Mouse (Mus musculus): ENCODE data around the gene Washc3. TPM values are rescaled to one million over a fixed set of nuclear protein-coding genes. Genes with fewer than 3 reads are reported as not detected.

Washc3 gene
- total and polyA plus RNA-seq, 2 experiments from 2014 or later: 14.7 to 45.0 TPM

DNA sequence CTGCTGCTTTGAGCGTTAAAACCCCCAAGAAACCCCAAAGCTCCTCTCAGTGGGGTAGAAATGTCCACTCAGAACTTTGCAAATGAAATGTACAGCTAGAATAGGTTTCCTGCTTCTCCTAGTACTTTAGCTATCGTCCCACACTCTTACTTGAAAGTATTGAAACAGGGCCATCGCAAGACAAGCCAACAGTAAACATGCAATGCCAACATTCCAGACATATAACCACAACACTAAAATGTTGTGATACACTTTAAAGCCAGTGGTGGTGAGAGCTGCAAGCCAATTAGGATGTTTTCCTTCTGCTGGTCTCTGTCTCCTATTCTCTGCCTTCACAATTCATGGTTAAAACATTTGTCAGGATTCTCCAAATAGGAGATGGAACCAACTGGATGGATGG lies 80.8 kb downstream of the Washc3 start:
- 85% methylated on average over 3 of the region's 3 CpGs for WGBS
- Histone ChIP-seq H3K27ac (no peak overlapping the region), H3K27me3 (ENCODE audit: insufficient read depth, low read length) (no peaks in the 10 kb centered on the region), H3K36me3 (ENCODE audit: insufficient read depth, low read length) (no peaks in the 10 kb centered on the region), H3K4me1 (ENCODE audit: insufficient read depth, low read length) (no peaks in the 10 kb centered on the region), H3K9me3 (ENCODE audit: low read length) (no peaks in the 10 kb centered on the region), H3K4me2 (ENCODE audit: low read depth, low read length) (no peak overlapping the region), H3K4me3 (ENCODE audit: low read length) (no peak overlapping the region), H3K9ac (replicated peaks; ENCODE audit: low read length) (no peak overlapping the region)
- DNase-seq (ENCODE audit: low spot score) (no peak), ATAC-seq (no peak)
- TF ChIP-seq CTCF (IDR thresholded peaks at IDR 0.05; ENCODE audit: low read depth): no peak

GRCm38 (mm10) chr10:88284343-88284990 lies 83.6 kb downstream of the Washc3 start:
- no peak overlapping the region for H3K27ac ChIP-seq
- no peaks in the 10 kb centered on the region for H3K36me3 ChIP-seq (ENCODE audit: insufficient read depth, low read length)
- no peak overlapping the region for H3K4me2 ChIP-seq (ENCODE audit: low read depth, low read length)
- no peaks in the 10 kb centered on the region for H3K4me1 ChIP-seq (ENCODE audit: insufficient read depth, low read length)
- ATAC-seq (no peak), DNase-seq (ENCODE audit: low spot score) (no peak)
- 92% methylated on average over 4 of the region's 4 CpGs for WGBS
- H3K27me3 ChIP-seq (ENCODE audit: insufficient read depth, low read length): no peaks in the 10 kb centered on the region
- no peak overlapping the region for H3K9ac ChIP-seq (replicated peaks; ENCODE audit: low read length)
- no peak overlapping the region for H3K4me3 ChIP-seq (ENCODE audit: low read length)
- no peaks in the 10 kb centered on the region for H3K9me3 ChIP-seq (ENCODE audit: low read length)
- no peak for TF ChIP-seq CTCF (IDR thresholded peaks at IDR 0.05; ENCODE audit: low read depth)

- no peak overlapping the region for H3K9ac ChIP-seq (replicated peaks; ENCODE audit: low read length)
- 82% methylated on average over 8 of the region's 8 CpGs for WGBS
- no peak for DNase-seq (ENCODE audit: low spot score)
- H3K27me3 ChIP-seq (ENCODE audit: insufficient read depth, low read length): no peaks in the 10 kb centered on the region
- no peak for TF ChIP-seq CTCF (IDR thresholded peaks at IDR 0.05; ENCODE audit: low read depth)
- no peaks in the 10 kb centered on the region for H3K36me3 ChIP-seq (ENCODE audit: insufficient read depth, low read length)
- H3K4me1 ChIP-seq (ENCODE audit: insufficient read depth, low read length): no peaks in the 10 kb centered on the region
- H3K4me3 ChIP-seq (ENCODE audit: low read length): no peak overlapping the region
- H3K4me2 ChIP-seq (ENCODE audit: low read depth, low read length): no peak overlapping the region
- H3K9me3 ChIP-seq (ENCODE audit: low read length): no peaks in the 10 kb centered on the region
- no peak for ATAC-seq
- H3K27ac ChIP-seq: no peak overlapping the region
Measured at GRCm38 (mm10) chr10:88287261-88287660, 86.4 kb downstream of the Washc3 start.

DNA sequence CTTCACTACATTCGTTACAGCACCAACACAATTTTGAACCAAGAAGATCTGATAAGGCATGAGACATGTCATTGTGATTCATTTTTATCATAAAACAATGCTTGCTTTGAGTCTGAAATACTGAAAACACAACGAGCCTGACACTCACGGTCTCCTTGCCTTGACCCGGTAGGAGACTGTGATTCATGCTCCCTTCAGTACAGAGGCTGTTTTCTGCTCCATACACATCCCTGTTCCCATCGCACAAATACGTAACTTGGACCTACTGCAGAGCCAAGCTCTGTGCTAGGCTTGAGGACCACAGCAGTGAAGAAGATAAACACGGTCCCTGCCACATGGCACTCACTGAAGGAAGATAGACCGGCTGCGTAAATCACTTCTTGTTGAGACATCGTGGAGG lies 87.2 kb downstream of the Washc3 start:
- no peaks in the 10 kb centered on the region for H3K36me3 ChIP-seq (ENCODE audit: insufficient read depth, low read length)
- H3K4me2 ChIP-seq (ENCODE audit: low read depth, low read length): no peak overlapping the region
- TF ChIP-seq CTCF (IDR thresholded peaks at IDR 0.05; ENCODE audit: low read depth): no peak
- no peak overlapping the region for H3K27ac ChIP-seq
- H3K9me3 ChIP-seq (ENCODE audit: low read length): no peaks in the 10 kb centered on the region
- WGBS: 85% methylated on average over 10 of the region's 10 CpGs
- no peak overlapping the region for H3K4me3 ChIP-seq (ENCODE audit: low read length)
- ATAC-seq: no peak
- H3K27me3 ChIP-seq (ENCODE audit: insufficient read depth, low read length): no peaks in the 10 kb centered on the region
- H3K4me1 ChIP-seq (ENCODE audit: insufficient read depth, low read length): no peaks in the 10 kb centered on the region
- no peak for DNase-seq (ENCODE audit: low spot score)
- H3K9ac ChIP-seq (replicated peaks; ENCODE audit: low read length): no peak overlapping the region

DNA sequence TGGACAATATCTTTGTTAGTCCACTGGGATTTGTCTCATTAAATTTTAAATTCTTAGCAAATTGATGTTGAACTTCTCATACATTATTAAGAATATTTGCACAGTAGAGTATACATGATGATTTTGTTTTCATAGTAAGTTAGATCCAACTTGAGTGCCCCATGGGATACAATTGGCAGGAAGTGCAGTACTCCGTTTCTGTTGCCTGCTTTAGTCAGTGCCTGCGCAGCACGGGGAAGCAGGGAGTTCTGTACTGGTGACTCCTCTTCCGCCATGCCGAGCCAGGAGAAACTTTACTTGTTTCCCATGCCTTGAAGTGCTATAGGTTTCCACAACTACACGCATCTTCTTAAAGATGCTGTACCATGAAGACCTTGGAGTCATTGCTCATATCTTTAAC lies 94.2 kb downstream of the Washc3 start:
- 88% methylated on average over 6 of the region's 6 CpGs for WGBS
- no peaks in the 10 kb centered on the region for H3K9me3 ChIP-seq (ENCODE audit: low read length)
- H3K27ac ChIP-seq: no peak overlapping the region
- DNase-seq (ENCODE audit: low spot score): no peak
- no peaks in the 10 kb centered on the region for H3K27me3 ChIP-seq (ENCODE audit: insufficient read depth, low read length)
- H3K36me3 ChIP-seq (ENCODE audit: insufficient read depth, low read length): no peaks in the 10 kb centered on the region
- no peak overlapping the region for H3K4me3 ChIP-seq (ENCODE audit: low read length)
- no peak overlapping the region for H3K9ac ChIP-seq (replicated peaks; ENCODE audit: low read length)
- no peak for TF ChIP-seq CTCF (IDR thresholded peaks at IDR 0.05; ENCODE audit: low read depth)
- ATAC-seq: no peak
- H3K4me1 ChIP-seq (ENCODE audit: insufficient read depth, low read length): no peaks in the 10 kb centered on the region
- no peak overlapping the region for H3K4me2 ChIP-seq (ENCODE audit: low read depth, low read length)

Other genes with a start within 250 kb of the Washc3 start
- gene Pmch, start 110.0 kb upstream of the Washc3 start, total RNA-seq (2014; rRNA removed): not detected in 2 replicates
- 0.36 TPM in 1 of 2 replicates, not detected in the other for gene Pmch, start 110.0 kb upstream of the Washc3 start, polyA plus RNA-seq (2015; fragmentation: Nextera tagmentation; extraction: Ambion mirVana)
- gene Parpbp, start 54.2 kb upstream of the Washc3 start, total RNA-seq (2014; rRNA removed): 3.3 and 5.5 TPM in 2 replicates
- gene Parpbp, start 54.2 kb upstream of the Washc3 start, polyA plus RNA-seq (2015; fragmentation: Nextera tagmentation; extraction: Ambion mirVana): 1.3 and 1.6 TPM in 2 replicates
- 8.9 and 10.6 TPM in 2 replicates for gene Nup37, start 54.1 kb upstream of the Washc3 start, total RNA-seq (2014; rRNA removed)
- gene Nup37, start 54.1 kb upstream of the Washc3 start, polyA plus RNA-seq (2015; fragmentation: Nextera tagmentation; extraction: Ambion mirVana): 17.8 and 21.7 TPM in 2 replicates
- gene Dram1, start 178.0 kb downstream of the Washc3 start, total RNA-seq (2014; rRNA removed): 0.18 and 0.42 TPM in 2 replicates
- 0.51 and 0.62 TPM in 2 replicates for gene Dram1, start 178.0 kb downstream of the Washc3 start, polyA plus RNA-seq (2015; fragmentation: Nextera tagmentation; extraction: Ambion mirVana)
- 40.5 and 41.2 TPM in 2 replicates for gene Gnptab, start 178.0 kb downstream of the Washc3 start, total RNA-seq (2014; rRNA removed)
- 17.9 and 19.0 TPM in 2 replicates for gene Gnptab, start 178.0 kb downstream of the Washc3 start, polyA plus RNA-seq (2015; fragmentation: Nextera tagmentation; extraction: Ambion mirVana)